Mouse (Mus musculus) CD8-positive naive resting alpha-beta T cell, adult 2 months (primary cell): Measurements from ENCODE around the gene Glcci1.
"Not testable (repeated sequence)": the region's sequence is repeated elsewhere in the genome, so short reads cannot be mapped to it uniquely, and the experiment has no call there.

Experiments
- DNase-seq, 2 experiments: peaks; one replicate each; pipeline ENCODE4 v3.0.0; 2022; ENCODE audit warnings: low read depth in 2 of 2, low spot score in 2 of 2

Gene Glcci1

DNA sequence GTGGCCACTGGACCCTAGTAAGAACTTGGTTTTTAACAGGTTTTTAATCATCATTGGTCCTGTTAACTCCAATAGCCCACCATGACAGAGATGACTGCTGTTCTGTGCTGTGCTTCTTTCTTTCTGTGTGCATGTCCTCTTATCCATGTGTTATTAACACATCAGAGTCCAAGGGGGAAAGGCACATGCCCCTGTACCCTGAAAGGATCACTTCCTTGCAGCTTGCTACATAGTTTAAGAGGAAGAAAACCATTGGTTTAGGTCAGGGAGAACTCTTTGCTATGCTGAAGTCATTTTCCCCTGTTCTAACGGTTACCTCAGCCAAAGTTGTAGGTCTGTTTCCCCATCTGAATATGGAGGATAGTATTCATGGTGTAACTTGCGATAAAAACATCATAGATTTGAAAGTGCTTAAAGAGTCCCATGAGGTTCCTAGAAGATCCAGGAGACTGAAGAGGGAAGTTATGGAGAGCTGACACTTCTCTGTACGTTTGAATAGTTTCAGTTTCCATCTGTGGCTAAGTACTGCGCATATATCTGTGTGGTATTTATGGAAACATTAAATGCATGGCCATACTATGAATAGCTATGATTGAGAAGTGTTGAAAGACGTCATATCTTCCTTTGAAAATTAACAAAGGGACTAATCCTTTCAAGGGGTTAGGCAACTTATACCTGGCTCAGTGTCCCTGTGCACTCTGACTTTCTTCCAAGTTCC is 14.1 kb upstream of the Glcci1 start:
- no peak for DNase-seq

DNA sequence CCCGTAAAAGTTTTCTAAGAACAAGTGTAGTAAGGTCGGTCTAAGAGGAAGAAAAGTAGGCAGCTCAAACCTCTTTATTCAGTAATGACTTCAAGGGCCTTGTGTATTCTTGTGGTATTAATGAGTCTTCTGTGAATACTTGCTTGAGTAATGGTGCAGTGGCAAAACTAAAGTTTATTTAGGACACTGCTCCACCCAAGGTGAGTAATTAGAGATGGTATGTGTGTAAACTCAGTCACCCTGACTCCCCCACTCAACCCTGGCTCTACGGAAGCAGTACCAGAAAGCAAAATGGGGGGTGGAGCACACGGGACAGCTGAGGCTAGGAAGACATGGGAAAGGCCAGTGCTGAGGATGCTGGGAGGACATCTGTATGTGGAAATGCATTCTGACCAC is 13.6 kb upstream of the Glcci1 start:
- no peak for DNase-seq

DNA sequence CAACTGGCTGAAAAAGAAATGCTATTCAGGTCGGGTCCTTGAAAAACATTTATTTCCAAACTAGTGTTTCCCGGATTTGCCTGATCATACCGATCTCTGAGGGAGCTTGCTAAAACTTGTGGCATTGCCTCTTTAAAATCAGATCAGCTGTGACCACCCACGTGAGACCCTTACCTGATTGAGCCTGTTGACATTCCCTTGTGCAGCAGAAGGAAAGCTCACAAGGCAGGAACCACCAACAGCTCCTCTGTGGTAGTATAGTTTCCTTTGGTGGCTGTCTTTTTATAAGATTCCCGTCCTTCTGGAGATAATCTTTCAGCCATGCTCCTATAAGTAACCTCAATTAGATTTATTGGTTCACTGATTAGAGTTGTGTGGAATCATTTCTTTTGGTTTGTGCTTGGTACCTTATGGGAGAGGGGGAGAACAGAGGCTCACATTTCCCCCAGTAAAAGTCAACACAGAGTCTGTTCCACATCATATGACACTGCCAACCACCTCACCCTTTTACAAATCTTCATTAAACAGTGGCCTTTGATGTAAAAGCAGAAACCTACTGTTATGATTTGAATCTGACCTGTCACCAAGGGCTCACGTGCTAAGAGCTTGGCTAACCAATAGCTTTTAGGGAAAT is 12.0 kb upstream of the Glcci1 start:
- DNase-seq, result no peak

GRCm38 (mm10) chr6:8497868-8498257 is 11.5 kb upstream of the Glcci1 start:
- no peak for DNase-seq

DNA sequence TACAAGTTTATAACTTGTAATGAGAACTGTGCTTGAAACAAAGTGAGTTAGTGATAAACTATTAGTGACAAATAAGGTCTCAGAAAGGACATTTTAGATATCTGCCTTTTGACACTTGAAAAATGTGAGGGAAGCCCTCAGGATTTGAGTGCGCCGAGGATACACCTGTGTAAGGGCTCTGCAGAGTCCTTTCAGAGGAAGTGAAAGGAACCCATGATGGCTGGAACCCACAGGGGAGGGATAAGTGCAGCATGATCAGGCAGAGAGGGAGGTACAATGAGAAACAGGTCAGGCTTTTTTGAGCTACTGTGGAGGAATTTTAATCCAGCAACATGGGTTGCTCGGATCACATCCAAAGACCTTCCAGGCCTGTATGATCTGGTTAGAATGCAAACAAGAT is 10.4 kb upstream of the Glcci1 start:
- no peak for DNase-seq

GRCm38 (mm10) chr6:8503953-8504352 is 5.4 kb upstream of the Glcci1 start:
- no peak for DNase-seq

GRCm38 (mm10) chr6:8504521-8505228 is 4.7 kb upstream of the Glcci1 start:
- DNase-seq, result peak; percentile 54 to 62

DNA sequence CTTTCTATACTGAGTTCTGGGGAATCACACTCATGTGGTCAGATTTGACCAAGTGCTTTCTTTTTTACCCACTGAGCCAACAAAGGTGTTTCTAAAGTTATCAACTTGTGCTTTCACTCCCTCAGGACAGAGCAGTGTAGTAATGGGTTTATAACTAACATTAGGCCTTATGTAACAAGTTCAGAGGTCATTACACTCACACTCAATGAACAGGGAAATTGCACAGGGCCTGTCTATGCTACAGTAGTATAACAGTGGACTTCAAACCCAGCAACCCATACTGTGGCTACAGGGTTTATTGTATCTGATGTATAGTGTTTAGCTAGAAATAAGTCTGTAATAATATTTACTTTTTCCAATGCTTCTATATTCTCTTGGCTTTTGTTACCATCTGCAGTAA is 2.8 kb upstream of the Glcci1 start:
- DNase-seq, result no peak

GRCm38 (mm10) chr6:8508883-8509536 is 390 bp upstream of the Glcci1 start:
- peak; percentile 99 for DNase-seq

DNA sequence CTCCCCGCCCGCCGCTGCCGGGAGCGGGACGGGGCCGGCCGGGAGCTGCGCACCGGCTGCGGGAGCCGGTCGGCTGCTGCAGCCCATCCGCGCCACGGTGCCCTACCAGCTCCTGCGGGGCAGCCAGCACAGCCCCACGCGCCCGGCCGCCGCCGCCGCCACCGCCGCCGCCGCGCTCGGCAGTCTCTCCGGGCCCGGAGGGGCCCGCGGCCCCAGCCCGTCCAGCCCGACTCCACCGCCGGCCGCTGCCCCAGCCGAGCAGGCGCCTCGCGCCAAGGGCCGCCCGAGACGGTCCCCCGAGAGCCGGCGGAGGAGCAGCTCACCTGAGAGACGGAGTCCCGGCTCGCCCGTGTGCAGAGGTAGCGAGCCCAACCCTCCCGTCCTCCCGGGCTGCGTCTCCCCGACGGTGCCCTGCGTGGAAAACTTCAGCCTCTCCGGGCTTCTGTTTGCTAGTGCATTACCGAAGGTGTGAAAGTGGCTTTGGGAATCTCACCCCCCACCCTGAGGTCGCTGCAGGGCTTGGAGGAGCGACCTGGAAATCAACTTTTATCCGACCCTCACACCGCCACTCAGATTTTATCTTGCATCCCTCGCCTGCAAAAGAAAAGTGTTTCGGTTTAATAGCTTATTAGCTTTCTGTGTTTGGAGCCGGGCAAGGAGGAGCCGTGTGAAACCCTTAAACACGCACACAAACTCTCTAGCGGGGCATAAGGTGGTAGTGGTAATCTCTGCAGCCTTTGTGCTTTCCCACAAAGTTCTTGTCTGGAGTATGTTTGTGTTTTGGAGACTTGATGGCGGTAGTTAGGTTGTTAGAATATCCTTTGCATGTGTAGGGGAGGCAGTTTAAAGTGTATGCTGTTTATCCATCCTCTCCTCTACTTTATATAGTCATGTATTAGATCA is 812 bp downstream of the Glcci1 start:
- DNase-seq, result peak; percentile 28 to 39

DNA sequence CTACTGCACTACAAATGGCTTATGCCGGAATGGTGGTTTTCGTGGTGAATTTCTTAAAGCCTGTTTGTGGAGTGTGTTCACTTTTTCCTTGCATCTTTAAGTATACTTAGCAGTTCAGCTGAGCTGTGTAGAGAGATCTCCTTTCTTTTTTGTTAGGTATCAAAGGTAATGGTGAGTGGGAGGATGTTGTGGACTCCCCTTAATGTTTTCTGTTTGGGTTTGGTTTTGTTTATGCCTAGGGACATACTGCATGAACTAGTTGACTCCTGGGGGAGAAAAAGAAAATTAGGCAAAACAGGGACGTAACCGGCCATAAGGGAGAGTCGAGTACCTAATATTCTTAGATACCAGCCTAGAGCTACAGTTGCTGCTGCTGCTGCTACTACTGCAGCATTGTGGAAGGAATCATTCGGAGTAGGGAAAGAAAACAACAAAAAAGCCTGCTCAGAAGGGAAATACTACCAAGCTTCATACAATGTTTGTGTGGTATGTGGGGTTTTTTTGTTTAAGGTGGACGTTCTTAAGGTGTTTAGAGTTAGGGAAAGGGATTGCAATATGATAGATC is 1.5 kb downstream of the Glcci1 start:
- no peak for DNase-seq

- DNase-seq, result no peak
Observed at GRCm38 (mm10) chr6:8511447-8511846, 2.0 kb downstream of the Glcci1 start.

DNA sequence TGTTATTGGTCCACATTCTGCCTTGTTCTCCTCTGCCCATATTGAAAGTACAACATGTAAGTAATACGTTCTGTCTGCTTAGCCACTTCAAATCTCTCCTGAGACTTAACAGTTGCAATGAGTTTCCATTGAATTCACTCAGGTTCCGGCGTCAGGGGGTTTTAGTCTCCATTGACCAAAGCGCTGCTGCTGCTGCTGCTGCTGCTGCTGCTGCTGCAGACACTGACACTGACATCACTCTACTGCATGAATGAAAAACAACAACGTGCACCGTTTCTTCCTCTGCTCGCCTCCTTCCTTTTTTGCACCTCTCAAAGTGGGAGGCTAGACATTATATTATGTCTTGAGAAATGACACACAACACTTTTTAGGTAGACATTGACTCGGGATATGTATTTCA is 3.0 kb downstream of the Glcci1 start:
- peak in 1 of 2 experiments; percentile 16 for DNase-seq

GRCm38 (mm10) chr6:8519687-8520086 is 10.3 kb downstream of the Glcci1 start:
- no peak for DNase-seq

- no peak for DNase-seq
Observed at GRCm38 (mm10) chr6:8521231-8521630, 11.8 kb downstream of the Glcci1 start.

DNA sequence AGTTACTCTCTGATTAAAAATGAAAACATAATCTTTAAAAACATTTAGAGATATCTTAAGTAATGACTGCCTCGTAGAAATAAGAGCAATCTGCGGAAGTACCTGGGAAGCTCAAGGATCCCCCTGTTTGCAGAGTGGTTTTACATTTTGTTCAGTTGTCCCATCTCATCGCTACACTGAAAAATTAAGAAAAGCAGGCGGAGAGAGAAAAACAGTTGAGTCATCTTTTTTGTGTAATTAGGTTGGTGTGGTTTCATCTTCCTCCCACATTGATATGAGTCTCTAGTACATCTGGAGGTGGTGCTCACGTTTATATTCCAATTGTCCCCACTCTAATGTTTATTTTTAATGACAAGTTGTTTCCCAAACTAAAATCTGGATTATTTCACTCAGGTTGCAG is 15.3 kb downstream of the Glcci1 start:
- no peak for DNase-seq

DNA sequence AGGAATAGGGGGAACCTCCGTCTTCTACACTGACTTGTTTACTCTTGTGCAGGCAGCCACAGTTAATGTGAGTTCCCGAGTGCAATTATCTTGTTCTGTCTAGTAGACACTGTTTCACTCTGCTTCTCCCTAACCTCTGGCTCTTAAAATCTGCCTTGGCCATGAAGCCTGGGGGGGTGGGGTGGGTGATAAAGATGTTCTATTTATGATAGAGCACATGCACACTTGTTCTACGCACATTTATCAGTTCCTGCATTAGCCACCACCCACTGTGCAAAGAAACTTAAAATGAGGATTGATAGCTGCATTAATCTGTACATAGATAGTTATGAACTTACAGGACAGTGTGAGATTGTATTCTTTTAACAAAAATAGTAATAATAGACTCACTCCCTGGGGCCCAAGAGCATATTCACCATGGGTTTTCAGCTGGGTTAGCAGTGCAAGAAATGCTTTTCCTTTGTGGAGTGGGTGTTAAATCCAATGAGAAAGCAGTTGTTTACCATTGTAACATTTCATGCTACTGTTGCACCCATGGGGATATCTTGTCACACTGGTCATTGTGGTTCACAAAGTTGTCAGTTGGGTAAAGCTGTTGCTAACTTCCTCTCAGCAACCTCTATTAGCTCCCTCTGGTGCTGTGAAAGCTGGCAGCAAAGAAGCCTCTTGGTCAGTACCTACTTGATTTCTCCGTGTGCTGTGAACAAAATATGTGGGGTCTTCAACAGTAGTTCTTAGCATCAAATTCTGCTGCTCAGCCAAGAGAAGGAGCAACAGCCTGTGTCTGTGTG is 21.9 kb downstream of the Glcci1 start:
- no peak for DNase-seq

- DNase-seq, result no peak
Observed at GRCm38 (mm10) chr6:8536944-8537343, 27.5 kb downstream of the Glcci1 start.

DNA sequence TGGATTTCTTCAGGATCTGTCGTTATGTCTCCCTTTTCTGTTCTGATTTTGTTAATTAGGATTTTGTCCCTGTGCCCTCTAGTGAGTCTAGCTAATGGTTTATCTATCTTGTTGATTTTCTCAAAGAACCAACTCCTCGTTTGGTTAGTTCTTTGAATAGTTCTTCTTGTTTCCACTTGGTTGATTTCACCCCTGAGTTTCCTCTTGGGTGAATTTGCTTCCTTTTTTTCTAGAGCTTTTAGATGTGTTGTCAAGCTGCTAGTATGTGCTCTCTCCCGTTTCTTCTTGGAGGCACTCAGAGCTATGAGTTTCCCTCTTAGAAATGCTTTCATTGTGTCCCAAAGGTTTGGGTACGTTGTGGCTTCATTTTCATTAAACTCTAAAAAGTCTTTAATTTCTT is 32.1 kb downstream of the Glcci1 start:
- DNase-seq, result not testable (repeated sequence)

DNA sequence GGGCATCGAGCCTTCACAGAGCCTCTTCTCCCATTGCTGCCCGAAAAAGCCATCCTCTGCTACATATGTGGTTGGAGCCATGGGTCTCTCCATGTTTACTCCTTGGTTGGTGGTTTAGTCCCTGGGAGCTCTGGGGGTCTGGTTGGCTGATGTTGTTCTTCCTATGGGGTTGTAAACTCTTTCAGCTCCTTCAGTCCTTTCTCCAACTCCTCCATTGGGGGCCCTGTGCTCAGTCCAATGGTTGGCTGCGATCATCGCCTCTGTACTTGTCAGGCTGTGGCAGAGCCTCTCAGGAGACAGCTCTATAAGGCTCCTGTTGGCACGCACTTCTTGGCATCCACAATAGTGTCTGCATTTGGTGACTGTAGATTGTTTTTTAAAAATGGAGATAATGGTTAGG is 35.4 kb downstream of the Glcci1 start:
- DNase-seq, result no peak
